ENCODE assay signal across 8 mouse cellular contexts in the genomic region with DNA sequence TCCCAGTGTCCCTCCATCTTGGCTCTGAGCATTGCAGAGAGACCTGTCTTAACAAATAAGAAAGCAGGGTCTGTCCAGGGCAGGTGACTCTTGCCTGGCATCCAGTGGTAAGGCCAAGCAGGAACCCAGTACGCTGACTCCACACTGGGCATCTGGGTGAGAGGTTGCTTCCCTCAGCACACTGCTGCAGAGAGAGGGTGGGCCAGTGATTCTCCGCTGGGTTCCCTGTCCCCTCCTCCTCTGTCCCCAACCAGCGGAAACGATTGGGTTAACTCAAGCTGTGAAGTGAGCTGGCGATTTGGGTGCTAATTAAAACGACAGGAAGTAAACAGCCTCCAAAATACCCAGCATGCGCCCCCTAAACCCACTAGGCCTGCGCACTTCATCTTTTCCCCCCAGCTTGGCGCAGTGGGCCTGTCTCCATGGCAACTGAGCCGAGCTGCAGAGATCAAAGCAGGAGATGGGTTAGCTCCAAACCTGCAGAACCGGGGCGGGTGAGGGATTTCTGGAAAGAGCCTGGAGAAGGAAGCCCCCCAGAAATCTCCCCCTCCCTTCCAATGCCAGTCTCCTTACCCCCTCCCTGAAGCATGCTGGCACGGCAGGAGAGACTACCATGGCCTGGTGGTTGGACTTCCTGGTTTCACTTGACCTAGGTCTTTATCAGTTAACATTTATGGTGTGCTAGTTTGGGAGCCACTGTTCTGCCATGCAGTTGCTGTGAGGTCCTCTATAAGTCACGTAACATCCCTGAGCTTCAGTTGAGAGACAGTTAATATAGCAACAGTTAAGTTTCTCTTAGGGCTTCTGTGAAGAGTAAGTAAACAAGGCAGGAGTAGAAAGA. TPM values are rescaled to one million over a fixed set of nuclear protein-coding genes. Genes with fewer than 3 reads are reported as not detected.
DNase-seq lines count a peak whose midpoint lies in the region; ATAC-seq and TF ChIP-seq lines count a peak whose summit lies in the region.

No protein-coding gene starts in this region.

- H3K27ac ChIP-seq in lung, embryonic 14.5 days (ENCODE audit: low read depth) = no peak overlapping the region
- H3K27ac ChIP-seq in hindbrain, embryonic 13.5 days = peak overlapping the region; percentile 89
- peak overlapping the region; percentile 82 for H3K27ac ChIP-seq in neural tube, embryonic 13.5 days (replicated peaks)

- 11% methylated on average over 14 of the region's 14 CpGs for WGBS in lung, embryonic 14.5 days
- WGBS in hindbrain, embryonic 13.5 days = 2% methylated on average over 14 of the region's 14 CpGs
- WGBS in neural tube, embryonic 13.5 days = 3% methylated on average over 14 of the region's 14 CpGs

- peak overlapping the region; percentile 35; the same call in 1 of the 2 replicates for H3K4me2 ChIP-seq in lung, embryonic 14.5 days
- H3K4me2 ChIP-seq in hindbrain, embryonic 13.5 days = peak overlapping the region; percentile 52
- peak overlapping the region; percentile 49 for H3K4me2 ChIP-seq in neural tube, embryonic 13.5 days

- no peak overlapping the region for H3K9ac ChIP-seq in lung, embryonic 14.5 days
- H3K9ac ChIP-seq in hindbrain, embryonic 13.5 days = peak overlapping the region; percentile 26
- peak overlapping the region; percentile 35 for H3K9ac ChIP-seq in neural tube, embryonic 13.5 days

- no peaks in the 10 kb centered on the region for H3K9me3 ChIP-seq in lung, embryonic 14.5 days (ENCODE audit: low read depth, low read length)
- H3K9me3 ChIP-seq in hindbrain, embryonic 13.5 days = no peaks in the 10 kb centered on the region
- no peaks in the 10 kb centered on the region for H3K9me3 ChIP-seq in neural tube, embryonic 13.5 days

- ATAC-seq in lung, embryonic 14.5 days (ENCODE audit: insufficient read depth) = 0 out of 2 replicates have a peak, but pooled peaks have one; percentile 48
- ATAC-seq in hindbrain, embryonic 13.5 days (ENCODE audit: low FRiP score) = peak; percentile 85
- peak; percentile 87 for ATAC-seq in neural tube, embryonic 13.5 days (ENCODE audit: low read depth)

- peak; percentile 56 for DNase-seq in lung, embryonic 14.5 days
- DNase-seq in lung, postnatal 36 days = no peak
- DNase-seq in embryo, embryonic 10.5 days (ENCODE audit: low spot score) = peak; percentile 69
- peak; percentile 80 to 84 for DNase-seq in left cerebral cortex, postnatal 36 days (ENCODE audit: low spot score in 2 of 2)
- DNase-seq in gastrocnemius, postnatal 25 days = no peak
- no peak for DNase-seq in lung, postnatal 25 days (ENCODE audit: low spot score)

- H3K4me3 ChIP-seq in lung, embryonic 14.5 days (ENCODE audit: low read depth, low read length) = no peak overlapping the region
- peak overlapping the region; percentile 20 for H3K4me3 ChIP-seq in hindbrain, embryonic 13.5 days
- peak overlapping the region; percentile 12 for H3K4me3 ChIP-seq in neural tube, embryonic 13.5 days

- H3K36me3 ChIP-seq in lung, embryonic 14.5 days (ENCODE audit: insufficient read depth) = no peaks in the 10 kb centered on the region
- H3K36me3 ChIP-seq in hindbrain, embryonic 13.5 days = 0 out of 2 replicates have a peak, but pooled peaks cover 8% of the 10 kb centered on the region
- no peaks in the 10 kb centered on the region for H3K36me3 ChIP-seq in neural tube, embryonic 13.5 days

- H3K4me1 ChIP-seq in lung, embryonic 14.5 days (ENCODE audit: insufficient read depth) = peaks cover 10% of the 10 kb centered on the region; the same call in 1 of the 2 replicates
- peaks cover 49% of the 10 kb centered on the region for H3K4me1 ChIP-seq in hindbrain, embryonic 13.5 days (replicated peaks)
- H3K4me1 ChIP-seq in neural tube, embryonic 13.5 days (replicated peaks) = peaks cover 69% of the 10 kb centered on the region

- intact Hi-C loops in left cerebral cortex, postnatal 36 days (cut with DNase I) = loop anchor here (10.0 kb wide), 1 partner anchor 221 kb away; no protein-coding TSS in a partner anchor

- H3K27me3 ChIP-seq in lung, embryonic 14.5 days (ENCODE audit: insufficient read depth, low read length) = no peaks in the 10 kb centered on the region
- no peaks in the 10 kb centered on the region for H3K27me3 ChIP-seq in hindbrain, embryonic 13.5 days
- H3K27me3 ChIP-seq in neural tube, embryonic 13.5 days = no peaks in the 10 kb centered on the region

- TF ChIP-seq CTCF in lung, embryonic 14.5 days (IDR thresholded peaks at IDR 0.05; ENCODE audit: low read depth) = no peak

RNA-seq across cellular contexts. Expression of a gene that starts 9.5 kb away (rescaled TPM):
- polyA plus RNA-seq in lung, embryonic 14.5 days (2014; fragmentation: Nextera tagmentation; extraction: Ambion mirVana) = 1.2 and 1.3 TPM in 2 replicates
- polyA plus RNA-seq in hindbrain, embryonic 13.5 days (2015; fragmentation: Nextera tagmentation; extraction: Ambion mirVana) = 67.9 and 76.3 TPM in 2 replicates
- total RNA-seq in left cerebral cortex, postnatal 36 days (2021) = 100 to 1,000 TPM; 562 to 569 TPM
- polyA plus RNA-seq in neural tube, embryonic 13.5 days (2015; fragmentation: Nextera tagmentation; extraction: Ambion mirVana) = 99.9 and 103 TPM in 2 replicates
- total RNA-seq in gastrocnemius, postnatal 25 days (2021) = 1 to 10 TPM; 4.7 to 5.7 TPM

Comparison
In these comparisons a context has a peak if more than half of its experiments do, and no peak if none do; other contexts are left out.
1. DNase-seq: peak in lung, embryonic 14.5 days (single experiment), embryo, embryonic 10.5 days (single experiment) and left cerebral cortex, postnatal 36 days (2 of 2); none in lung, postnatal 36 days (single experiment), gastrocnemius, postnatal 25 days (single experiment) and lung, postnatal 25 days (single experiment).
2. RNA of a gene that starts 9.5 kb away (polyA plus RNA-seq): 99.9 to 103 TPM in neural tube, embryonic 13.5 days and 67.9 to 76.3 TPM in hindbrain, embryonic 13.5 days; 1.2 to 1.3 TPM in lung, embryonic 14.5 days; every median in the first group is over 10 times any median in the second.
3. Peak in every context shown above with its lines, with median percentiles within 50 percentile points of each other: ATAC-seq and H3K4me2 ChIP-seq.